Mouse (Mus musculus) ES-E14 (cell line): Measurements from ENCODE around the gene Ndufaf7.

Experiments
- CHD2 ChIP-seq: IDR thresholded peaks from 2 replicates; pipeline ENCODE4 v1.6.1; 2014; ENCODE audit warnings: mild to moderate bottlenecking, low read depth, low read length, inconsistent platforms
- HCFC1 ChIP-seq: IDR thresholded peaks from 2 replicates; pipeline ENCODE4 v1.6.1; 2012; ENCODE audit warnings: low read length, inconsistent platforms, borderline replicate concordance; ENCODE audit not compliant: insufficient read depth

GRCm38 (mm10) chr17:78936466-78937228, at the start of gene Ndufaf7, which contains the start of gene Cebpz:
- TF ChIP-seq CHD2: no peak
- peak; percentile 82 for TF ChIP-seq HCFC1
